Mouse (Mus musculus): ENCODE measurements around the gene Cdkl4. TPM values are rescaled to one million over a fixed set of nuclear protein-coding genes. Genes with fewer than 3 reads are reported as not detected.

Cdkl4 gene
- 3.0 and 3.7 TPM in 2 replicates for polyA plus RNA-seq (2015; fragmentation: Nextera tagmentation; extraction: Ambion mirVana)

DNA sequence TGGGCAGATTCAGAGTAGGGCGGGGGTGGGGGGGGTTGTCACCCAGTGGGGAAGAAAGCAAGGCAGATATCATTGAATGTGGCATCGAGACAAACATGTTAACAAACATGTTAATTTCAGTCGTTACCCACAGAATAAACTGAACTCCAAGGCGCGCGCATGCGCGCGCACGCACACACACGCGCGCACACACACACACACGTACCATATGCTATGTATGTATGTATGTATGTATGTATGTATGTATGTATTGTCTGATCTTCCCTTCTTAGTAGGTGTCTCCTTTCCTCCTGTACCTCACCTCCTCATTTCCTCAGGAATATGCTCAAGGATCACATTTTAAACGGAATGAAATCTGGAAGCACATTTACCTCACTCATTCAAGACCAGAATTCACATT lies at the start of gene Cdkl4:
Gene Cdkl4 (minus strand): TSS at position 175 of the 400 bp plus-strand sequence.
- Histone ChIP-seq H3K9ac (replicated peaks) (peak within 1 kb of the TSS; percentile 54), H3K36me3 (peaks cover 17% of the 10 kb centered on the region), H3K4me2 (replicated peaks) (peak within 1 kb of the TSS; percentile 82), H3K27ac (replicated peaks) (peak within 1 kb of the TSS; percentile 12; the same call in 1 of the 2 replicates), H3K4me3 (peak within 1 kb of the TSS; percentile 45), H3K9me3 (no peaks in the 10 kb centered on the region), H3K4me1 (peaks cover 10% of the 10 kb centered on the region; the same call in 1 of the 2 replicates), H3K27me3 (no peaks in the 10 kb centered on the region)
- WGBS = 65% methylated on average over 15 of the region's 15 CpGs
- ATAC-seq (replicated peaks) = peak; percentile 58

GRCm38 (mm10) chr17:80624979-80625378 lies 47.4 kb upstream of the Cdkl4 start:
- no peak overlapping the region for H3K9ac ChIP-seq (replicated peaks)
- H3K4me2 ChIP-seq (replicated peaks) = no peak overlapping the region
- H3K9me3 ChIP-seq = no peaks in the 10 kb centered on the region
- no peaks in the 10 kb centered on the region for H3K27me3 ChIP-seq
- H3K27ac ChIP-seq (replicated peaks) = no peak overlapping the region
- no peak overlapping the region for H3K4me3 ChIP-seq
- no peaks in the 10 kb centered on the region for H3K4me1 ChIP-seq
- H3K36me3 ChIP-seq = 0 out of 2 replicates have a peak, but pooled peaks cover 6% of the 10 kb centered on the region
- ATAC-seq (replicated peaks) = no peak

- Histone ChIP-seq H3K4me3 (no peak overlapping the region), H3K36me3 (peaks cover 14% of the 10 kb centered on the region), H3K9me3 (no peaks in the 10 kb centered on the region), H3K4me1 (no peaks in the 10 kb centered on the region), H3K9ac (replicated peaks) (no peak overlapping the region), H3K4me2 (replicated peaks) (no peak overlapping the region), H3K27me3 (no peaks in the 10 kb centered on the region), H3K27ac (replicated peaks) (no peak overlapping the region)
- WGBS = 88% methylated on average over 4 of the region's 4 CpGs
- ATAC-seq (replicated peaks) = no peak
Measured at GRCm38 (mm10) chr17:80621691-80622090, 44.1 kb upstream of the Cdkl4 start.

DNA sequence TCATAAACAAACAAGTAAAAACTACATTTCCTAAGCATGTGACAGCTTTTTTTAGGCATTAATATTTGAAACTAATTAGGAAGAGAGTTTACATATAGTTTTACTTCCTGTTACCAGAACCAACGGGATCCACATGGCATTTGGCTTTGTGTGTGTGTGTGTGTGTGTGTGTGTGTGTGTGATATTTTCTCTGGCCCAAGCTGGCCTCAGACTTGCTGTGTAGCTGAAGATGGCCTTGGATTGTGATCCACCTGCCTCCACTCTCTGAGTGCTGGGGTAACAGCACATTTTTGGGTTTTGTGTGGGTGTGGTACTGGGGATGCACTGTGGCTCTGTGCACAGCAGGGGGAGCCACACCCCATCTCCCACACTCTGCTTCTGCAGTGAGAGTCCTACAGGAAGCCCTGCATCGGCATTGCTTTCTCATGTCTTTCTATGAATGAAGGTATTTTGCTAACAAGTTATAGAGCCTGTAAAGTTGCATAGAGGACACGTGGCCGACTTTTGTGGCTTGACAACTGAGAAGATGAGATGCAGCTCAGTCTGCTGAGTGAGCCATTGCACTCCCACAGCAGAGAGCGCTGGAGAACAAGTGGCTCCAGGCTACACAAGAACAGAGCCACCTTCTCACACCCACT lies 43.3 kb upstream of the Cdkl4 start:
- Histone ChIP-seq H3K4me2 (replicated peaks) (no peak overlapping the region), H3K27me3 (no peaks in the 10 kb centered on the region), H3K27ac (replicated peaks) (no peak overlapping the region), H3K36me3 (peaks cover 14% of the 10 kb centered on the region), H3K4me1 (no peaks in the 10 kb centered on the region), H3K9me3 (no peaks in the 10 kb centered on the region), H3K4me3 (no peak overlapping the region), H3K9ac (replicated peaks) (no peak overlapping the region)
- ATAC-seq (replicated peaks) = peak; percentile 79
- WGBS = 59% methylated on average over 5 of the region's 5 CpGs

DNA sequence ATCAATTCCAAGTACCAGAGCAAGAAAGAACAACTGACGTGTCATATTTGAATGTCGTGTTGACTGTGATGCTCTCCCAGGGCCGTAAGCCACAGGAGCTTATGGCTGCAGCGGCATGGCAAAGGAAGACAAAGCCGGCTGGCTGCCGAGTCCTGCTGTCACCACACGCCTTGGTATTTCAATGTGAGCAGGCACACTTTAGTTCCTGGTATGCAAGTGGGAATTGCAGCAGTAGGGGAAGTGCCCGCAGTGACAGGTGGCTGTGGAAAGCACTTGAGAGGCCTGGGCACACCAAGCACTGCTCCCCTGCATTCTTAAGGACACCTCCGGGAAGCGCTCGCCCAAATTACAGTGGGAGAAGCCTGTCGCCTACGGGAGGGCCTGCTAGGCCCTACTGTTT lies 41.9 kb upstream of the Cdkl4 start:
- ATAC-seq (replicated peaks) = no peak
- Histone ChIP-seq H3K27me3 (no peaks in the 10 kb centered on the region), H3K36me3 (peaks cover 26% of the 10 kb centered on the region), H3K9ac (replicated peaks) (no peak overlapping the region), H3K4me3 (no peak overlapping the region), H3K4me2 (replicated peaks) (no peak overlapping the region), H3K9me3 (no peaks in the 10 kb centered on the region), H3K4me1 (no peaks in the 10 kb centered on the region), H3K27ac (replicated peaks) (peak overlapping the region; percentile 49)
- WGBS = 82% methylated on average over 13 of the region's 13 CpGs

- ATAC-seq (replicated peaks) = no peak
Measured at GRCm38 (mm10) chr17:80618890-80619289, 41.3 kb upstream of the Cdkl4 start.

GRCm38 (mm10) chr17:80603806-80604205 lies 26.2 kb upstream of the Cdkl4 start:
- Histone ChIP-seq H3K4me1 (no peaks in the 10 kb centered on the region), H3K9ac (replicated peaks) (no peak overlapping the region), H3K27me3 (no peaks in the 10 kb centered on the region), H3K27ac (replicated peaks) (no peak overlapping the region), H3K4me3 (no peak overlapping the region), H3K9me3 (no peaks in the 10 kb centered on the region), H3K4me2 (replicated peaks) (no peak overlapping the region), H3K36me3 (peaks cover 80% of the 10 kb centered on the region)
- 98% methylated on average over 6 of the region's 6 CpGs for WGBS
- no peak for ATAC-seq (replicated peaks)

More at GRCm38 (mm10) chr17:80618890-80619289, 41.3 kb upstream of the Cdkl4 start:
- Histone ChIP-seq H3K4me1 (no peaks in the 10 kb centered on the region), H3K36me3 (peaks cover 29% of the 10 kb centered on the region), H3K27me3 (no peaks in the 10 kb centered on the region), H3K9me3 (no peaks in the 10 kb centered on the region), H3K4me2 (replicated peaks) (no peak overlapping the region), H3K9ac (replicated peaks) (no peak overlapping the region), H3K27ac (replicated peaks) (peak overlapping the region; percentile 49; the same call in 1 of the 2 replicates), H3K4me3 (no peak overlapping the region)
- 70% methylated on average over 5 of the region's 5 CpGs for whole genome bisulfite sequencing

DNA sequence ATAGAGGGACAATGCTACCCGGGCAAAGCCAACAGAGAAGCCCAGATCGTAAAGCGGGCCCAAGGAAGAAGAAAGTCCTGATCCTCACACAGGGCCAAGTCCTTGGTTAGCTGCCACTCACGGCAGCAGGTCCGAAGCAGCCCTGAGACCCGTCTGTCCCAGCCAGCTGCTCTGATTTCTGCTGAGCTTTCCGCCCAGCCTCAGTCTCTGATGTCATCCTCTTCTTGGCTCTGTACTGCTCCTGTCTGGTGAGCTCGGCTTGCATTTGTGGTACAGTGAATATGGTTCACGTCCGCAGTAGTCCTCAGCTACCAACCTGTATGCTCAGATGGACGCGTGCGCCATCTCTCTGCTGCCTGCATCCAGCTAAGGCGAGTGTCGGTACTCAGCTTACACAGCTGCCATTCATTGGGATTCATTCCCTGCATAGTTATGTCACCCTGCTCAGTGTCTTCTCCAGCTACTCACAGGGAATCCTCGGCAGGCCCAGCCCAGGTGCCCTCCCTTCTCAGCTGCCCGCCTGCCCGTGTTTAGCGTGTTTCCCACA lies 25.5 kb upstream of the Cdkl4 start:
- no peak overlapping the region for H3K4me2 ChIP-seq (replicated peaks)
- ATAC-seq (replicated peaks) = 0 out of 2 replicates have a peak, but pooled peaks have one; percentile 8
- 91% methylated on average over 19 of the region's 19 CpGs for WGBS
- no peaks in the 10 kb centered on the region for H3K4me1 ChIP-seq
- H3K27me3 ChIP-seq = no peaks in the 10 kb centered on the region
- H3K4me3 ChIP-seq = no peak overlapping the region
- peaks cover 73% of the 10 kb centered on the region for H3K36me3 ChIP-seq
- no peaks in the 10 kb centered on the region for H3K9me3 ChIP-seq
- H3K9ac ChIP-seq (replicated peaks) = no peak overlapping the region
- no peak overlapping the region for H3K27ac ChIP-seq (replicated peaks)

- WGBS = 54% methylated on average over 13 of the region's 13 CpGs
- H3K4me2 ChIP-seq (replicated peaks) = no peak overlapping the region
- peaks cover 76% of the 10 kb centered on the region for H3K36me3 ChIP-seq
- H3K9me3 ChIP-seq = no peaks in the 10 kb centered on the region
- no peak overlapping the region for H3K9ac ChIP-seq (replicated peaks)
- no peak overlapping the region for H3K4me3 ChIP-seq
- no peaks in the 10 kb centered on the region for H3K4me1 ChIP-seq
- ATAC-seq (replicated peaks) = peak; percentile 23
- H3K27me3 ChIP-seq = no peaks in the 10 kb centered on the region
- no peak overlapping the region for H3K27ac ChIP-seq (replicated peaks)
Measured at GRCm38 (mm10) chr17:80601371-80601770, 23.8 kb upstream of the Cdkl4 start.

- Histone ChIP-seq H3K4me3 (no peak overlapping the region), H3K27me3 (no peaks in the 10 kb centered on the region), H3K27ac (replicated peaks) (no peak overlapping the region), H3K4me1 (no peaks in the 10 kb centered on the region), H3K4me2 (replicated peaks) (no peak overlapping the region), H3K36me3 (peaks cover 59% of the 10 kb centered on the region), H3K9me3 (no peaks in the 10 kb centered on the region), H3K9ac (replicated peaks) (no peak overlapping the region)
- WGBS = 96% methylated on average over 6 of the region's 6 CpGs
- no peak for ATAC-seq (replicated peaks)
Measured at GRCm38 (mm10) chr17:80583051-80583450, 5.4 kb upstream of the Cdkl4 start.

GRCm38 (mm10) chr17:80579901-80580300 lies 2.3 kb upstream of the Cdkl4 start:
- ATAC-seq (replicated peaks) = no peak

DNA sequence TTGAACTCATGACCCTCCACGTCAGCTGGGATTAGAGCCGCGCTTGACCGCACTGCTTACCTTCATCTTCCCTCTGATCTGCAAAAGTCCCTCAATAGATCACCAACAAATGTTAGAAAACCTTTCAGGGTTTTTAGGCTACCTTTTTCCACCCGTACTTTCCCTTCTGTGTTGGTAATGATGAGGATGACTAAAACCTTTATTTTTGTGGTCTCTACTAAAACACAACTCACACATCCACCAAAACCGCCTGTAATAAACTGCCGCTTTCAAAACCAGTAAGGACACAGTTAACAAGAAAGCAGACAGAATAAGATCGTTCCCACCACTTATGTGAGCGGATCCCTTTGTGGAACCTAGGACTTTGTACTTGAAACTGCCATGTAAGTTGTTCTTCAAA lies 1.5 kb upstream of the Cdkl4 start:
- no peak for ATAC-seq (replicated peaks)
- H3K27me3 ChIP-seq = no peaks in the 10 kb centered on the region
- peaks cover 10% of the 10 kb centered on the region; the same call in 1 of the 2 replicates for H3K4me1 ChIP-seq
- no peak overlapping the region for H3K4me3 ChIP-seq
- no peak overlapping the region for H3K9ac ChIP-seq (replicated peaks)
- H3K27ac ChIP-seq (replicated peaks) = no peak overlapping the region
- no peak overlapping the region for H3K4me2 ChIP-seq (replicated peaks)
- peaks cover 31% of the 10 kb centered on the region for H3K36me3 ChIP-seq
- no peaks in the 10 kb centered on the region for H3K9me3 ChIP-seq
- WGBS = 90% methylated on average over 9 of the region's 9 CpGs

More at GRCm38 (mm10) chr17:80579901-80580300, 2.3 kb upstream of the Cdkl4 start:
- no peaks in the 10 kb centered on the region for H3K9me3 ChIP-seq
- H3K27me3 ChIP-seq = no peaks in the 10 kb centered on the region
- H3K4me1 ChIP-seq = peaks cover 10% of the 10 kb centered on the region; the same call in 1 of the 2 replicates
- no peak overlapping the region for H3K4me2 ChIP-seq (replicated peaks)
- WGBS = 83% methylated on average over 6 of the region's 6 CpGs
- H3K9ac ChIP-seq (replicated peaks) = no peak overlapping the region
- H3K36me3 ChIP-seq = peaks cover 38% of the 10 kb centered on the region
- no peak overlapping the region for H3K4me3 ChIP-seq
- H3K27ac ChIP-seq (replicated peaks) = no peak overlapping the region

All from forebrain, embryonic 15.5 days (tissue).